Mouse (Mus musculus): ENCODE measurements at regions not wholly inside any gene's neighbourhood (a gene's known extent, or its start where the extent isn't known, plus 50 kb on each side); places are given as distances from the start of the nearest gene placed in this dataset.

DNA sequence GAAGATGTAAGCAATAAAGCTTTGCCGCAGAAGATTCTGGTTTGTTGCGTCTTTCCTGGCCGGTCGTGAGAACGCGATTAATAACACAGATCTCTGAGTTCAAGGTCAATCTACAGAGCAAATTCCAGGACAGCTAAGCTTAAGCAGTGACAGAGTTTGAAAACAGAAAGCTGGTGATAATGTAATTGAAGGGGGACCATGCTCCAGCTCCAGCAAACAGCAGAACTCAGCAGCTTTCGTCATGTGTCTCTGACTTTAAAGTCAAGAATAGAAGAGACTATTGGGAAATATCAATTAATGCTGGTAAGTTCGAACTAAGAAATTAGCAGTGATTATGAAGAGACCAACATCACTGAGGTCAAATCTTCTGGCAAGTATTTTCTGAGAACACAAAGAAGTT is 251.2 kb downstream of the Btbd35f27 start:
- DNase-seq (ENCODE audit: inconsistent age in 2 of 2, low spot score in 1 of 2), result peak in 1 of 2 experiments; percentile 29
